Mouse (Mus musculus): ENCODE results near the gene Zcchc17.

GRCm38 (mm10) chr4:130274346-130275015, 85.3 kb downstream of the Zcchc17 start:
- no peak for TF ChIP-seq POLR2A (IDR thresholded peaks at IDR 0.05; ENCODE audit: extremely low read depth, insufficient read depth, low read length)
- TF ChIP-seq CTCF (IDR thresholded peaks at IDR 0.05; ENCODE audit: extremely low read depth, insufficient read depth, low read length) = no peak

Data from cortical plate, adult 2 months (tissue).